In the genomic region with DNA sequence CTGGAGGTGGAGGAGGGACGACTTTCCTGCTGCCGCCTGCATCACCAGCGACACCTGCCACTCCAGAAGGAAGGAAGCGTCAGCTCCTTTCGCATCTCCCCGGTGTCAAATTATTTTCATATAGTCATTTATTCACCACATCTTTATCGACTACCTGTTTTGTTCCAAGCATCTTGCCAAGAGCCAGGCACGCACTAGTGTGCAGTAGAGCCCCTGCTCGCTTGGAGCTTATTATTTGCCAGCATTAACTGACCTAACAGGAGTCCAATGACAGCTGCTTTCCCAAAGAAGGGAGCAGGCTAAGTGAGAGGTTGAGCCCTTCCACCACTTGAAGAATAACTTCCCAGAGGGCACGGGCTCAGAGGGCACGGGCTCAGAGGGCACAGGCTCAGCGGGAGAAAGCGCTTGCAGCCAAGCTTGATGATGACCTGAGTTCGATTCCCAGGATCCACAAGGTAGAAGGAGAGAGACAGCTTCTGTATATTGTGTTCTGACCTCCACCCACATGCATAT, we compare ENCODE assay signal across 8 mouse cellular contexts. TPM values are rescaled to one million over a fixed set of nuclear protein-coding genes. Genes with fewer than 3 reads are reported as not detected.
DNase-seq lines count a peak whose midpoint lies in the region; ATAC-seq and TF ChIP-seq lines count a peak whose summit lies in the region.

A gene (minus strand): TSS at position 337 of the 513 bp plus-strand sequence.

- no peak for TF ChIP-seq EP300 in lung, postnatal 0 days (IDR thresholded peaks at IDR 0.05)

- no peak within 1 kb of the TSS; the same call in 1 of the 2 replicates for H3K27ac ChIP-seq in lung, postnatal 0 days (ENCODE audit: low read length)
- H3K27ac ChIP-seq in embryonic facial prominence, embryonic 11.5 days (replicated peaks; ENCODE audit: low read depth, low read length) = 0 out of 2 replicates have a peak within 1 kb of the TSS, but pooled peaks have one; percentile 28

- no peaks in the 10 kb centered on the region for H3K27me3 ChIP-seq in lung, postnatal 0 days (replicated peaks; ENCODE audit: insufficient read depth, low read length)
- peaks cover 6% of the 10 kb centered on the region; the same call in 1 of the 2 replicates for H3K27me3 ChIP-seq in embryonic facial prominence, embryonic 11.5 days (ENCODE audit: control insufficient read depth, insufficient read depth, low read length)

- WGBS in lung, postnatal 0 days = 5% methylated on average over 14 of the region's 14 CpGs
- WGBS in embryonic facial prominence, embryonic 11.5 days = 6% methylated on average over 14 of the region's 14 CpGs

- no peak for TF ChIP-seq CTCF in lung, postnatal 0 days (IDR thresholded peaks at IDR 0.05)

- intact Hi-C loops in heart, postnatal 10 days (cut with DNase I) = no loop called here

- H3K4me3 ChIP-seq in lung, postnatal 0 days (ENCODE audit: low read depth, low read length) = peak within 1 kb of the TSS; percentile 53
- peak within 1 kb of the TSS; percentile 72 for H3K4me3 ChIP-seq in embryonic facial prominence, embryonic 11.5 days (ENCODE audit: low read depth, low read length)

- H3K4me2 ChIP-seq in lung, postnatal 0 days (replicated peaks; ENCODE audit: low read depth, low read length) = peak within 1 kb of the TSS; percentile 97
- peak within 1 kb of the TSS; percentile 98 for H3K4me2 ChIP-seq in embryonic facial prominence, embryonic 11.5 days (ENCODE audit: low read depth, low read length)

- DNase-seq in lung, postnatal 0 days (ENCODE audit: low spot score) = no peak
- no peak for DNase-seq in lung, postnatal 25 days (ENCODE audit: low spot score)
- no peak for DNase-seq in embryonic facial prominence, embryonic 11.5 days (ENCODE audit: low spot score)
- peak; percentile 33 to 41 for DNase-seq in heart, postnatal 10 days
- no peak for DNase-seq in layer of hippocampus, postnatal 10 days (ENCODE audit: low spot score in 2 of 2)
- DNase-seq in urinary bladder, postnatal 14 days (ENCODE audit: low spot score) = no peak
- no peak for DNase-seq in thymus, postnatal 4 days

- 0 out of 2 replicates have a peak, but pooled peaks cover 7% of the 10 kb centered on the region for H3K4me1 ChIP-seq in lung, postnatal 0 days (ENCODE audit: insufficient read depth, low read depth, low read length)
- H3K4me1 ChIP-seq in embryonic facial prominence, embryonic 11.5 days (ENCODE audit: control insufficient read depth, insufficient read depth, low read length) = no peaks in the 10 kb centered on the region; the same call in 1 of the 2 replicates

- no peak for ATAC-seq in lung, postnatal 0 days
- peak; percentile 15; the same call in 1 of the 2 replicates for ATAC-seq in embryonic facial prominence, embryonic 11.5 days (replicated peaks; ENCODE audit: insufficient number of reproducible peaks, low FRiP score, low TSS enrichment, low read depth)
- ATAC-seq in megakaryocyte-erythroid progenitor cell, adult 5-6 weeks (replicated peaks; ENCODE audit: low FRiP score, low TSS enrichment, poor library complexity, severe bottlenecking) = peak; percentile 29; the same call in 1 of the 2 replicates

- H3K9ac ChIP-seq in lung, postnatal 0 days (replicated peaks; ENCODE audit: low read depth) = peak within 1 kb of the TSS; percentile 39; the same call in 1 of the 2 replicates
- peak within 1 kb of the TSS; percentile 69 for H3K9ac ChIP-seq in embryonic facial prominence, embryonic 11.5 days (replicated peaks; ENCODE audit: low read length)

- no peaks in the 10 kb centered on the region for H3K9me3 ChIP-seq in lung, postnatal 0 days (ENCODE audit: low read length)
- no peaks in the 10 kb centered on the region for H3K9me3 ChIP-seq in embryonic facial prominence, embryonic 11.5 days (replicated peaks; ENCODE audit: control insufficient read depth, low read length)

- no peaks in the 10 kb centered on the region for H3K36me3 ChIP-seq in lung, postnatal 0 days (ENCODE audit: insufficient read depth, low read length)
- H3K36me3 ChIP-seq in embryonic facial prominence, embryonic 11.5 days (replicated peaks; ENCODE audit: control insufficient read depth, insufficient read depth, low read depth, low read length) = no peaks in the 10 kb centered on the region

RNA-seq across cellular contexts. Expression of the gene that starts here (rescaled TPM):
- polyA plus RNA-seq in lung, postnatal 0 days (2015; fragmentation: Nextera tagmentation; extraction: Ambion mirVana) = 3.4 and 4.2 TPM in 2 replicates
- 16.8 and 23.0 TPM in 2 replicates for polyA plus RNA-seq in embryonic facial prominence, embryonic 11.5 days (2014; fragmentation: Nextera tagmentation; extraction: Ambion mirVana)
- 10 to 100 TPM; 29.5 to 35.3 TPM for total RNA-seq in heart, postnatal 10 days (2021)
- total RNA-seq in layer of hippocampus, postnatal 10 days (2021) = 100 to 1,000 TPM; 263 to 287 TPM
- total RNA-seq in megakaryocyte-erythroid progenitor cell, adult 5-6 weeks (2014; fragmentation: Nextera tagmentation) = 56.1 and 57.3 TPM in 2 replicates
- 28.3 and 36.6 TPM in 2 replicates for total RNA-seq in megakaryocyte-erythroid progenitor cell, adult 5-6 weeks (2017)

Comparison
In these comparisons a context has a peak if more than half of its experiments do, and no peak if none do; other contexts are left out.
1. RNA of the gene that starts here (total RNA-seq): 263 to 287 TPM in layer of hippocampus, postnatal 10 days; 28.3 to 57.3 TPM in megakaryocyte-erythroid progenitor cell, adult 5-6 weeks and 29.5 to 35.3 TPM in heart, postnatal 10 days; every median in the first group is over 4 times any median in the second.
2. DNase-seq: peak in heart, postnatal 10 days (2 of 2); none in lung, postnatal 0 days (single experiment), lung, postnatal 25 days (single experiment), embryonic facial prominence, embryonic 11.5 days (single experiment), layer of hippocampus, postnatal 10 days (0 of 2), urinary bladder, postnatal 14 days (single experiment) and thymus, postnatal 4 days (single experiment).